Comparison of ENCODE assay signal across 22 mouse cellular contexts in genomic region chr7:79781826-79782515, GRCm38 (mm10). TPM values are rescaled to one million over a fixed set of nuclear protein-coding genes. Genes with fewer than 3 reads are reported as not detected.
A peak's percentile ranks its signal among the peaks of the same experiment; 100 is the strongest.
DNase-seq lines count a peak whose midpoint lies in the region; ATAC-seq and TF ChIP-seq lines count a peak whose summit lies in the region.
"Had no signal": no experiment of that assay in that cellular context is flagged by ENCODE, and none has a peak within 500 bp of the region (broad histone marks: within the 10 kb centered on the region; RNA-seq: fewer than 3 reads in every experiment).

No protein-coding gene starts in this region.

- H3K4me1 ChIP-seq in heart, adult 2 months (ENCODE audit: control insufficient read depth, insufficient read depth, low read length), result peaks cover 4% of the 10 kb centered on the region
- peaks cover 11% of the 10 kb centered on the region for H3K4me1 ChIP-seq in liver, adult 2 months (ENCODE audit: control insufficient read depth, insufficient read depth, low read length)
- H3K4me1 ChIP-seq in liver, embryonic 11.5 days (replicated peaks; ENCODE audit: control insufficient read depth, insufficient read depth, low read length), result peaks cover 8% of the 10 kb centered on the region; the same call in 1 of the 2 replicates
- H3K4me1 ChIP-seq in CH12.LX (ENCODE audit: control insufficient read depth in 1 of 2, insufficient read depth in 2 of 2), result peaks cover 0 to 10% of the 10 kb centered on the region in 2 experiments; a peak in 3 of 4 replicates
- H3K4me1 ChIP-seq: hindbrain, embryonic 15.5 days had no signal

- no peak for DNase-seq in heart, adult 2 months
- DNase-seq in heart, adult 8-10 months (ENCODE audit: low spot score), result no peak
- DNase-seq in liver, adult 2 months (ENCODE audit: extremely low read depth, low read depth, low spot score), result peak; percentile 99
- DNase-seq in liver, embryonic 11.5 days (ENCODE audit: low spot score), result no peak
- no peak for DNase-seq in CH12.LX (ENCODE audit: extremely low read depth)
- DNase-seq in Muller cell, postnatal 12 days (ENCODE audit: inconsistent ontology term), result no peak
- DNase-seq: cerebellum, adult 11-12 months; cerebellum, postnatal 25 days; embryo, embryonic 11 days; lung, adult 18-20 months; retina, postnatal 1 day; right cerebral cortex, postnatal 4 days had no signal

- H3K9me3 ChIP-seq in liver, embryonic 11.5 days (ENCODE audit: control insufficient read depth, low read length), result no peaks in the 10 kb centered on the region
- no peaks in the 10 kb centered on the region for H3K9me3 ChIP-seq in CH12.LX (replicated peaks; ENCODE audit: low read length)
- H3K9me3 ChIP-seq: heart, embryonic 13.5 days; hindbrain, embryonic 15.5 days had no signal

- 64% methylated on average over 11 of the region's 11 CpGs for whole genome bisulfite sequencing in heart, adult 2 months
- WGBS in liver, adult 2 months, result 24% methylated on average over 11 of the region's 11 CpGs
- WGBS in liver, embryonic 11.5 days, result 79% methylated on average over 11 of the region's 11 CpGs
- whole genome bisulfite sequencing in macrophage (ENCODE audit: missing documents), result 87% methylated on average over 11 of the region's 11 CpGs

- no peak overlapping the region for H3K4me3 ChIP-seq in heart, adult 2 months
- no peak overlapping the region for H3K4me3 ChIP-seq in liver, adult 2 months (ENCODE audit: insufficient read depth, low read depth, low read length)
- no peak overlapping the region for H3K4me3 ChIP-seq in liver, embryonic 11.5 days (ENCODE audit: low read depth, low read length)
- H3K4me3 ChIP-seq in CH12.LX (replicated peaks in 1 of 3; ENCODE audit: low read depth in 2 of 3, low read length in 2 of 3, poor library complexity in 1 of 3) (no peak overlapping the region), macrophage (ENCODE audit: inconsistent target) (no peak overlapping the region)
- H3K4me3 ChIP-seq: heart, embryonic 13.5 days; hindbrain, embryonic 15.5 days had no signal

- in situ Hi-C loops in CH12.LX (cut with MboI; ENCODE audit: low pct_ligation_motif_present, low pct_unique_long_range_greater_than_20kb, low sequenced_read_pairs), result no loop called here

- no peaks in the 10 kb centered on the region for H3K79me2 ChIP-seq in heart, adult 2 months (replicated peaks; ENCODE audit: control insufficient read depth, insufficient read depth, low read length)
- H3K79me2 ChIP-seq in liver, adult 2 months (ENCODE audit: control insufficient read depth, insufficient read depth, low read length), result no peaks in the 10 kb centered on the region
- H3K79me2 ChIP-seq in CH12.LX (replicated peaks; ENCODE audit: control insufficient read depth, extremely low read depth, insufficient read depth, poor library complexity, severe bottlenecking) (no peaks in the 10 kb centered on the region), macrophage (ENCODE audit: inconsistent target) (no peaks in the 10 kb centered on the region)

- no peak for TF ChIP-seq RAD21 in CH12.LX (IDR thresholded peaks at IDR 0.05; ENCODE audit: low read depth, low read length)

- no peak for TF ChIP-seq EP300 in heart, adult 2 months (IDR thresholded peaks at IDR 0.05; ENCODE audit: insufficient read depth, low read depth, low read length)
- TF ChIP-seq EP300 in CH12.LX (IDR thresholded peaks at IDR 0.05; ENCODE audit: low read length), result no peak

- H3K36me3 ChIP-seq in heart, adult 2 months (ENCODE audit: control insufficient read depth, insufficient read depth, low read length), result no peaks in the 10 kb centered on the region
- no peaks in the 10 kb centered on the region for H3K36me3 ChIP-seq in liver, adult 2 months (ENCODE audit: control insufficient read depth, insufficient read depth, low read length)
- H3K36me3 ChIP-seq in liver, embryonic 11.5 days (ENCODE audit: control insufficient read depth, insufficient read depth, low read length), result no peaks in the 10 kb centered on the region
- H3K36me3 ChIP-seq in CH12.LX (replicated peaks in 1 of 2; ENCODE audit: control insufficient read depth in 1 of 2, insufficient read depth in 1 of 2, low read length in 1 of 2) (no peaks in the 10 kb centered on the region), macrophage (ENCODE audit: inconsistent target) (no peaks in the 10 kb centered on the region)
- H3K36me3 ChIP-seq: heart, embryonic 13.5 days; hindbrain, embryonic 15.5 days had no signal

- H3K27ac ChIP-seq in heart, adult 2 months, result peak overlapping the region; percentile 22; the same call in 1 of the 2 replicates
- H3K27ac ChIP-seq in liver, adult 2 months (replicated peaks; ENCODE audit: insufficient read depth, low read depth, low read length), result peak overlapping the region; percentile 93
- no peak overlapping the region for H3K27ac ChIP-seq in liver, embryonic 11.5 days (ENCODE audit: low read depth, low read length)
- H3K27ac ChIP-seq in CH12.LX (ENCODE audit: insufficient read depth, low read depth), result no peak overlapping the region
- H3K27ac ChIP-seq in macrophage, result 0 out of 2 replicates have a peak overlapping the region, but pooled peaks have one; percentile 62
- H3K27ac ChIP-seq: heart, embryonic 13.5 days; hindbrain, embryonic 15.5 days; stomach, postnatal 0 days had no signal

- no peak for ATAC-seq in liver, embryonic 11.5 days (replicated peaks; ENCODE audit: low FRiP score)
- ATAC-seq: forebrain, embryonic 16.5 days had no signal

- TF ChIP-seq CTCF in heart, adult 2 months (IDR thresholded peaks at IDR 0.05), result no peak
- TF ChIP-seq CTCF in liver, adult 2 months (IDR thresholded peaks at IDR 0.05; ENCODE audit: low read depth, low read length), result no peak
- no peak for TF ChIP-seq CTCF in CH12.LX (conservative IDR thresholded peaks at IDR 0.05 in 1 of 2, IDR thresholded peaks at IDR 0.05 in 1 of 2; ENCODE audit: low read depth in 2 of 2, low read length in 2 of 2)

- no peak for TF ChIP-seq POLR2A in heart, adult 2 months (IDR thresholded peaks at IDR 0.05; ENCODE audit: insufficient read depth, low read depth, low read length)
- TF ChIP-seq POLR2A in liver, adult 2 months (IDR thresholded peaks at IDR 0.05; ENCODE audit: extremely low read depth, insufficient read depth, low read length), result no peak
- no peak for TF ChIP-seq POLR2A in CH12.LX (IDR thresholded peaks at IDR 0.05; ENCODE audit: low read depth, low read length)

- dilution Hi-C loops in CH12.LX (cut with MboI; ENCODE audit: extremely low pct_ligation_motif_present, extremely low pct_unique_long_range_greater_than_20kb, low sequenced_read_pairs), result no loop called here

- H3K27me3 ChIP-seq in heart, adult 2 months (ENCODE audit: control insufficient read depth, insufficient read depth, low read length), result no peaks in the 10 kb centered on the region
- H3K27me3 ChIP-seq in liver, adult 2 months (ENCODE audit: control insufficient read depth, insufficient read depth, low read length), result no peaks in the 10 kb centered on the region
- no peaks in the 10 kb centered on the region for H3K27me3 ChIP-seq in liver, embryonic 11.5 days (replicated peaks; ENCODE audit: control insufficient read depth, insufficient read depth, low read length)
- H3K27me3 ChIP-seq in CH12.LX (replicated peaks), result peaks cover under 1% of the 10 kb centered on the region
- H3K27me3 ChIP-seq: hindbrain, embryonic 15.5 days had no signal

- no peak overlapping the region for H3K4me2 ChIP-seq in liver, embryonic 11.5 days
- no peak overlapping the region for H3K4me2 ChIP-seq in CH12.LX (ENCODE audit: insufficient read depth, low read depth, poor library complexity, severe bottlenecking)
- H3K4me2 ChIP-seq: hindbrain, embryonic 15.5 days had no signal

- intact Hi-C loops in heart, adult 2 months (cut with DNase I), result loop anchor here (5.0 kb wide), 1 partner anchor 135 kb away; no protein-coding TSS in a partner anchor

- no peak overlapping the region for H3K9ac ChIP-seq in heart, adult 2 months (ENCODE audit: low read depth, low read length)
- peak overlapping the region; percentile 7; the same call in 1 of the 2 replicates for H3K9ac ChIP-seq in liver, adult 2 months (ENCODE audit: low read depth, low read length)
- no peak overlapping the region for H3K9ac ChIP-seq in liver, embryonic 11.5 days (ENCODE audit: low read depth, low read length)
- no peak overlapping the region for H3K9ac ChIP-seq in CH12.LX (ENCODE audit: insufficient read depth, low read depth)
- H3K9ac ChIP-seq: heart, embryonic 13.5 days; hindbrain, embryonic 15.5 days had no signal

RNA-seq across cellular contexts. Expression of gene Mesp1, which starts 11.6 kb away (rescaled TPM):
- not detected for total RNA-seq in heart, adult 2 months (2021)
- polyA plus RNA-seq in heart, adult 2 months (2012; rRNA removed), result not detected in 2 replicates
- not detected for total RNA-seq in heart, adult 8-10 months (2022)
- total RNA-seq in liver, adult 2 months (2014; rRNA removed), result 0.18 and 0.20 TPM in 2 replicates
- not detected in 2 replicates for polyA plus RNA-seq in liver, adult 2 months (2012; rRNA removed)
- not detected in 2 replicates for polyA plus RNA-seq in liver, embryonic 11.5 days (2014; fragmentation: Nextera tagmentation; extraction: Ambion mirVana)
- total RNA-seq in CH12.LX (2012; rRNA removed), result not detected in 2 replicates
- total RNA-seq in CH12.LX (2014; rRNA removed), result not detected in 2 replicates
- not detected in 2 replicates for polyA plus RNA-seq in CH12.LX (2012; ENCODE audit: insufficient read length, low read depth)
- total RNA-seq in macrophage (2018; cell fraction: chromatin; rRNA removed), result not detected
- not detected for total RNA-seq in macrophage (2018; cell fraction: cytosol; rRNA removed)
- total RNA-seq in macrophage (2018; cell fraction: nucleus; rRNA removed), result not detected
- not detected in 3 replicates for polyA plus RNA-seq in macrophage (2018)
- total RNA-seq: gastrocnemius, postnatal 4 days; heart, postnatal 25 days had no signal
- polyA plus RNA-seq: forebrain, embryonic 16.5 days; intestine, embryonic 16.5 days; limb, embryonic 11.5 days; neural tube, embryonic 11.5 days; stomach, postnatal 0 days had no signal

RNA-seq across cellular contexts. Expression of gene Mesp2, which starts 28.6 kb away (rescaled TPM):
- under 1 TPM in 1 of 2 experiments, not detected in 1; 0.13 TPM for total RNA-seq in heart, adult 2 months (2021)
- polyA plus RNA-seq in heart, adult 2 months (2012; rRNA removed), result 0.06 and 0.12 TPM in 2 replicates
- total RNA-seq in heart, adult 8-10 months (2022), result under 1 TPM in 3 of 4 experiments, not detected in 1; 0.22 to 0.23 (median 0.22) TPM
- total RNA-seq in liver, adult 2 months (2014; rRNA removed), result 0.07 and 0.09 TPM in 2 replicates
- polyA plus RNA-seq in liver, adult 2 months (2012; rRNA removed), result 0.23 and 0.24 TPM in 2 replicates
- polyA plus RNA-seq in liver, embryonic 11.5 days (2014; fragmentation: Nextera tagmentation; extraction: Ambion mirVana), result 0.11 and 0.21 TPM in 2 replicates
- not detected in 2 replicates for total RNA-seq in CH12.LX (2012; rRNA removed)
- not detected in 2 replicates for total RNA-seq in CH12.LX (2014; rRNA removed)
- not detected in 2 replicates for polyA plus RNA-seq in CH12.LX (2012; ENCODE audit: insufficient read length, low read depth)
- total RNA-seq in macrophage (2018; cell fraction: chromatin; rRNA removed), result not detected
- under 1 TPM in 7 of 26 experiments, not detected in 19; 0.05 to 0.16 (median 0.10) TPM for total RNA-seq in macrophage (2018; cell fraction: cytosol; rRNA removed)
- not detected for total RNA-seq in macrophage (2018; cell fraction: nucleus; rRNA removed)
- 0.12 TPM in 1 of 3 replicates, not detected in the others for polyA plus RNA-seq in macrophage (2018)

RNA-seq across cellular contexts. Expression of gene Wdr93, which starts 39.0 kb away (rescaled TPM):
- under 1 TPM in 1 of 2 experiments, not detected in 1; 0.10 TPM for total RNA-seq in heart, adult 2 months (2021)
- 0.20 and 0.31 TPM in 2 replicates for polyA plus RNA-seq in heart, adult 2 months (2012; rRNA removed)
- total RNA-seq in heart, adult 8-10 months (2022), result not detected
- 0.74 and 0.81 TPM in 2 replicates for total RNA-seq in liver, adult 2 months (2014; rRNA removed)
- polyA plus RNA-seq in liver, adult 2 months (2012; rRNA removed), result 0.10 and 0.21 TPM in 2 replicates
- 0.21 TPM in 1 of 2 replicates, not detected in the other for polyA plus RNA-seq in liver, embryonic 11.5 days (2014; fragmentation: Nextera tagmentation; extraction: Ambion mirVana)
- 0.38 and 1.2 TPM in 2 replicates for total RNA-seq in CH12.LX (2012; rRNA removed)
- 0.63 and 0.75 TPM in 2 replicates for total RNA-seq in CH12.LX (2014; rRNA removed)
- polyA plus RNA-seq in CH12.LX (2012; ENCODE audit: insufficient read length, low read depth), result 0.85 and 1.3 TPM in 2 replicates
- total RNA-seq in macrophage (2018; cell fraction: chromatin; rRNA removed), result under 1 TPM in 11 of 26 experiments, not detected in 15; 0.29 to 0.99 (median 0.47) TPM
- total RNA-seq in macrophage (2018; cell fraction: cytosol; rRNA removed), result under 1 TPM in 15 of 26 experiments, not detected in 11; 0.04 to 0.15 (median 0.07) TPM
- under 1 TPM in 6 of 26 experiments, not detected in 20; 0.20 to 0.50 (median 0.31) TPM for total RNA-seq in macrophage (2018; cell fraction: nucleus; rRNA removed)
- 0.06 TPM in 1 of 3 replicates, not detected in the others for polyA plus RNA-seq in macrophage (2018)

RNA-seq across cellular contexts. Expression of gene Pex11a, which starts 39.0 kb away (rescaled TPM):
- total RNA-seq in heart, adult 2 months (2021), result 10 to 100 TPM; 18.1 to 19.0 TPM
- 16.4 and 21.9 TPM in 2 replicates for polyA plus RNA-seq in heart, adult 2 months (2012; rRNA removed)
- total RNA-seq in heart, adult 8-10 months (2022), result 10 to 100 TPM; 15.7 to 29.2 (median 22.4) TPM
- 17.2 and 18.1 TPM in 2 replicates for total RNA-seq in liver, adult 2 months (2014; rRNA removed)
- 40.3 and 43.8 TPM in 2 replicates for polyA plus RNA-seq in liver, adult 2 months (2012; rRNA removed)
- polyA plus RNA-seq in liver, embryonic 11.5 days (2014; fragmentation: Nextera tagmentation; extraction: Ambion mirVana), result 2.3 and 2.9 TPM in 2 replicates
- total RNA-seq in CH12.LX (2012; rRNA removed) (2.8 and 3.4 TPM in 2 replicates), CH12.LX (2014; rRNA removed) (1.5 and 2.1 TPM in 2 replicates)
- polyA plus RNA-seq in CH12.LX (2012; ENCODE audit: insufficient read length, low read depth) (4.3 and 4.8 TPM in 2 replicates), macrophage (2018) (5.4 to 5.6 TPM (median 5.5 TPM) in 3 replicates)
- 10 to 100 TPM in 2 of 26 experiments, 1 to 10 TPM in 24; 1.1 to 14.3 (median 4.4) TPM for total RNA-seq in macrophage (2018; cell fraction: chromatin; rRNA removed)
- total RNA-seq in macrophage (2018; cell fraction: cytosol; rRNA removed), result 1 to 10 TPM; 2.2 to 5.5 (median 4.9) TPM
- 10 to 100 TPM in 3 of 26 experiments, 1 to 10 TPM in 23; 2.7 to 12.1 (median 6.8) TPM for total RNA-seq in macrophage (2018; cell fraction: nucleus; rRNA removed)

RNA-seq across cellular contexts. Expression of gene Plin1, which starts 49.3 kb away (rescaled TPM):
- total RNA-seq in heart, adult 2 months (2021), result 10 to 100 TPM in 1 of 2 experiments, 1 to 10 TPM in 1; 6.8 to 10.4 TPM
- 30.5 and 55.2 TPM in 2 replicates for polyA plus RNA-seq in heart, adult 2 months (2012; rRNA removed)
- total RNA-seq in heart, adult 8-10 months (2022), result 1 to 10 TPM; 4.4 to 5.6 (median 5.0) TPM
- total RNA-seq in liver, adult 2 months (2014; rRNA removed), result 0.60 and 0.74 TPM in 2 replicates
- polyA plus RNA-seq in liver, adult 2 months (2012; rRNA removed), result not detected in 2 replicates
- not detected in 2 replicates for polyA plus RNA-seq in liver, embryonic 11.5 days (2014; fragmentation: Nextera tagmentation; extraction: Ambion mirVana)
- 0.08 TPM in 1 of 2 replicates, not detected in the other for total RNA-seq in CH12.LX (2012; rRNA removed)
- total RNA-seq in CH12.LX (2014; rRNA removed), result not detected in 2 replicates
- not detected in 2 replicates for polyA plus RNA-seq in CH12.LX (2012; ENCODE audit: insufficient read length, low read depth)
- not detected for total RNA-seq in macrophage (2018; cell fraction: chromatin; rRNA removed)
- not detected for total RNA-seq in macrophage (2018; cell fraction: cytosol; rRNA removed)
- total RNA-seq in macrophage (2018; cell fraction: nucleus; rRNA removed), result not detected
- not detected in 3 replicates for polyA plus RNA-seq in macrophage (2018)
- polyA plus RNA-seq: forebrain, embryonic 16.5 days; heart, embryonic 13.5 days; intestine, embryonic 16.5 days; limb, embryonic 11.5 days; neural tube, embryonic 11.5 days; stomach, postnatal 0 days had no signal

Comparison
In these comparisons a context has a peak if more than half of its experiments do, and no peak if none do; other contexts are left out.
1. H3K27ac ChIP-seq: peak in heart, adult 2 months (single experiment), liver, adult 2 months (single experiment) and macrophage (single experiment); none in liver, embryonic 11.5 days (single experiment) and CH12.LX (single experiment).